Mouse (Mus musculus) hindbrain, embryonic 12.5 days (tissue): ENCODE measurements at regions not wholly inside any gene's neighbourhood (a gene's known extent, or its start where the extent isn't known, plus 50 kb on each side); places are given as distances from the start of the nearest gene placed in this dataset.
A peak's percentile ranks its signal among the peaks of the same experiment; 100 is the strongest.

ENCODE experiments used
- ATAC-seq: fragments of 200-750 bp; cut with Nextera tagmentation; 2 replicates; pipeline ENCODE4 v1.8.0; 2017; ENCODE audit warnings: moderate TSS enrichment; ENCODE audit not compliant: low FRiP score
- H3K27ac ChIP-seq: fragments of 300-500 bp; sonication (generic); 2 replicates; pipeline ENCODE4 v1.5.1; 2016; ENCODE audit warnings: mild to moderate bottlenecking
- H3K27me3 ChIP-seq: fragments of 300-500 bp; sonication (generic); 2 replicates; pipeline ENCODE4 v1.6.1; 2016; ENCODE audit warnings: mild to moderate bottlenecking
- H3K36me3 ChIP-seq: fragments of 300-500 bp; sonication (generic); 2 replicates; pipeline ENCODE4 v1.6.1; 2016; ENCODE audit warnings: mild to moderate bottlenecking
- H3K4me1 ChIP-seq: fragments of 300-500 bp; sonication (generic); 2 replicates; pipeline ENCODE4 v1.6.1; 2016
- H3K4me2 ChIP-seq: fragments of 300-500 bp; sonication (generic); replicated peaks from 2 replicates; pipeline ENCODE4 v1.6.1; 2016; ENCODE audit warnings: mild to moderate bottlenecking
- H3K4me3 ChIP-seq: fragments of 300-500 bp; sonication (generic); 2 replicates; pipeline ENCODE4 v1.5.1; 2016; ENCODE audit warnings: mild to moderate bottlenecking
- H3K9ac ChIP-seq: fragments of 300-500 bp; sonication (generic); 2 replicates; pipeline ENCODE4 v1.6.1; 2016; ENCODE audit warnings: mild to moderate bottlenecking, moderate library complexity
- H3K9me3 ChIP-seq: fragments of 300-500 bp; sonication (generic); replicated peaks from 2 replicates; pipeline ENCODE4 v1.6.1; 2016; ENCODE audit warnings: mild to moderate bottlenecking
- WGBS: fragments of 180-500 bp; shearing (Covaris S2); methylation state at CpG from one replicate; pipeline ENCODE4 v1.1.7; 2016; 5-methylcytosine and 5-hydroxymethylcytosine counted together

DNA sequence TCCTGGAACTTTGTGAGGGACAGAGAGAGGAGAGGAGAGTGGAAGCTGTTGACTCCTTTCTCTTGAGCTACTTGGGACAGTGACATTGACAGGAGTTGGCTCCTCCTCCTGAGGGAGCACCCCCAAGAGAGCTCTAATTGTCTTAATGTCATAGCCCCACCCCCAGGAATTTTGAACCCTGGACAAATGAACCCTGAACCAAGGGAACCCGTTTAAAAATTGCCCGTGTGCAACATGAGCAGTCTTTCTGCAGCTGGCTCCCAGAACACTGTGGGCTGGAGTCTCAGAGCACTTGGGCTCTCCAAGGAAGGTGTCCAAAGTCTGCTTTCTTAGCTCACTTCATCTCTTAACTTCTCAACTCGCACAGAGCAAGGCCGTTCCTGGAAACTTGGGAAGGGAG, 379.6 kb upstream of the Kazn start:
- Histone ChIP-seq H3K4me2 (no peak overlapping the region), H3K9me3 (no peaks in the 10 kb centered on the region), H3K4me1 (peaks cover 20% of the 10 kb centered on the region), H3K27ac (no peak overlapping the region), H3K36me3 (no peaks in the 10 kb centered on the region), H3K4me3 (no peak overlapping the region), H3K9ac (no peak overlapping the region), H3K27me3 (0 out of 2 replicates have a peak, but pooled peaks cover 2% of the 10 kb centered on the region)
- 17% methylated on average over 4 of the region's 4 CpGs for WGBS
- 0 out of 2 replicates have a peak, but pooled peaks have one; percentile 13 for ATAC-seq

DNA sequence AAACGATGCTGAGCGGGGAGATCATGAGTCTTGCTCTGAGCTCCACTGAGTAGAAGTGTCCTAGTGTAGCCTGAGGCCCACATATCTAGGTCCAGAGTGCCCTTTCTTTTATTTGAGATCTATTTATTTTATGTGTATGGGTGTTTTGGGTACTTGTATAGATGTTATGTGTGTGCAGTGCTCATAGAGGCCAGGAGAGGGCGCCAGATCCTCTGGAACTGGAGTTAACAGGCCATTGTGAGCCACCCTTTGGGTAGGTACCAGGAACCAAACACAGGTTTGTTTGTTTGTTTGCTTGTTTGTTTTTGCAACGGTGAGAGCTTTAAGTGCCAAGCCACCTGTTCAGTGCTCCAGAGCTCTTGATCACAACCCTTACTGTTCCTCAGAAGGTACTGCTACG, 378.5 kb upstream of the Kazn start:
- H3K27ac ChIP-seq, result no peak overlapping the region
- H3K27me3 ChIP-seq, result 0 out of 2 replicates have a peak, but pooled peaks cover 2% of the 10 kb centered on the region
- H3K9ac ChIP-seq, result no peak overlapping the region
- no peaks in the 10 kb centered on the region for H3K9me3 ChIP-seq
- H3K4me3 ChIP-seq, result no peak overlapping the region
- ATAC-seq, result no peak
- 63% methylated on average over 5 of the region's 5 CpGs for WGBS
- H3K36me3 ChIP-seq, result no peaks in the 10 kb centered on the region
- H3K4me2 ChIP-seq, result no peak overlapping the region
- peaks cover 18% of the 10 kb centered on the region for H3K4me1 ChIP-seq

DNA sequence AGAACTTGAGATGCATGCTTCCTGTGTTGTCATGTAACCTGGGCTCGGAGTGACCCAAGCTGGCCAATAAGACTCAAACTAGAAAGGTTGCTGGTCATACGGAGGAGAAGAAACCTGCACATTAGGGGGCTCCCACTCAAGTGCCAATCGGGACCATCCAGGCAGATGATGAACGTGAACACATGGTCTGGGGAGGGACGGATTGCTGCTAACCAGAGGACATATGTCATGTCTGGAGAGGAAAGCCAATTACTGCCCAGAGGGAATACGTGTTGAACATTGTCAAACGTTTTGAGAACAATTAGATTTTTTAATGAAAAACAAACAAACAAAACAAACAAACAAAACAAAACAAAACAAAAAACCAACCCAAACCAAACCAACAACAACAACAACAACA, 377.7 kb upstream of the Kazn start:
- H3K27ac ChIP-seq, result no peak overlapping the region
- H3K4me1 ChIP-seq, result peaks cover 10% of the 10 kb centered on the region
- H3K4me3 ChIP-seq, result no peak overlapping the region
- no peak overlapping the region for H3K4me2 ChIP-seq
- no peak for ATAC-seq
- H3K9me3 ChIP-seq, result no peaks in the 10 kb centered on the region
- 0 out of 2 replicates have a peak, but pooled peaks cover 2% of the 10 kb centered on the region for H3K27me3 ChIP-seq
- H3K36me3 ChIP-seq, result no peaks in the 10 kb centered on the region
- no peak overlapping the region for H3K9ac ChIP-seq
- WGBS, result 77% methylated on average over 7 of the region's 7 CpGs

DNA sequence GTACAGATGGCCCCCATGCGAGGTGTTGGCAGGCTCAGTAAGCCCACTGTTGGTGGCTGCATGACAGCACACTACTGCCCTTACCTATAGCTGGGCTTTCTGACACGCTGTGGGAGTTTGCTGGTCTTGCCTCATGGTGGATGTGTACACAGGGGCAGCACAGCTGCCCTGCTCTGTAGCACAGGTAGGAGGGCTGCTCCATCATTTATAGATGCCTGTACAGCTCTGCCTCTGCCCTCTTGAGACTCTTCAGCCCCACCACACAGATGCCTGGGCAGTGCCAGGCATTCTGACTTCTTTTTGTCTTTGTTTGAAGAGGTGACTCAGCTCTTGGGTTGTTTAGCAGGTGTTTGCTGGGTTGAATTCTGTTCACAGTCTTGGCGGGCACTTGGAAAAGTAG, 365.9 kb upstream of the Kazn start:
- Histone ChIP-seq H3K9me3 (no peaks in the 10 kb centered on the region), H3K4me1 (no peaks in the 10 kb centered on the region), H3K4me3 (no peak overlapping the region), H3K9ac (no peak overlapping the region), H3K36me3 (no peaks in the 10 kb centered on the region), H3K27me3 (no peaks in the 10 kb centered on the region), H3K4me2 (no peak overlapping the region), H3K27ac (no peak overlapping the region)
- ATAC-seq, result no peak
- 91% methylated on average over 3 of the region's 3 CpGs for WGBS

DNA sequence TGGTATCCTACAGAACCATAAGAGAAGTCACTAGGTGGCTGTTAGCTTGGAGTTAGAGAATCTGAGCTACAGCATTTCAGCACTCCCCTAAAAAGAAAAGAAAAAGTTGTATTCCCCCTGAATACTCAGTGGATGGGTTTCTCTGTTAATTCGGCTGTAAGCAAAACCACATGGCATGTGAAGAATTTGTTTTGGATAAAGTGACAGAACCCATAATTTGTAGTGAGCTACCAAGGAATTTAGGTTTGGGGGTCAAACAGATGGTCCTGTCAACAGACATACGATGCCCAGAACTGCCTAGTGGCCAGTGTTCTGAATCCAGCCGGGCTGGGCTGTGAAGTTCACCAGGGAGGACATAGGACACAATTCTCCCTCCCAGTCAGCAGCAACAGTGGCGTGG, 358.0 kb upstream of the Kazn start:
- ATAC-seq, result no peak
- Histone ChIP-seq H3K27me3 (no peaks in the 10 kb centered on the region), H3K4me2 (no peak overlapping the region), H3K4me1 (no peaks in the 10 kb centered on the region), H3K4me3 (no peak overlapping the region), H3K9me3 (no peaks in the 10 kb centered on the region), H3K9ac (no peak overlapping the region), H3K27ac (no peak overlapping the region), H3K36me3 (no peaks in the 10 kb centered on the region)
- 74% methylated on average over 4 of the region's 4 CpGs for WGBS

DNA sequence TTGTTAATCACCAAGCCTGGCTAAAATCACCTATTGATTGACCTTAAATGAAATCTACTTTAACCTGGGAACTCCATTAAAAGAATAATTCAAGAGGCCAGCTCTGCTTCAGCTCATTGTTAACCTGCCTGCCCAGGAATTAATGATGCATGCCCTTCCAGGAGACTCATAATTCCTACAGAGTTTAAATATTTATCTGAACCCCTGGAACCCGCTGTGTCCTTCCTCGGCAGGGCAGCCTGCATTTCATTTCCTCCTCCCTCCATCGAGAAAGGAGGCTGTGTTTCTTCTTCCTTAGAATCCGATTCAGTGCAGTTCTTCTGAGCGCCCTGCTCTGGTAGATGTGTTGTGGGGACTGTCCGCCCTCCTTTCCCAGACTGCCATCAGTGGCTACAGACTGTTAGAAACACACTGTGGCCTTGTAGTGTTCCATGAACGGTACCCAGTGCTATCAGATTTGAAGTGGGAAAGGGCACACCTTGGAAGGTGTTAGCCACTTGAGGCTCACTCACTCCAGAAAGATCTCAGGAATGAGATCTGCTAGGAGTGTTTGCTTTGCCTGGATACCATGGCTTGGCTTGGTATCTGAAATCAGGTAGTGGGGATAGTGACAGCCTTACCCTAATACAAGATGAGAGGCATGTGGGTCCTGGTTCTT, 350.0 kb upstream of the Kazn start:
- ATAC-seq, result peak; percentile 12; the same call in 1 of the 2 replicates
- Histone ChIP-seq H3K4me3 (no peak overlapping the region), H3K27ac (peak overlapping the region; percentile 80), H3K27me3 (no peaks in the 10 kb centered on the region), H3K4me1 (peaks cover 23% of the 10 kb centered on the region), H3K4me2 (0 out of 2 replicates have a peak overlapping the region, but pooled peaks have one; percentile 37), H3K9ac (no peak overlapping the region), H3K36me3 (no peaks in the 10 kb centered on the region), H3K9me3 (no peaks in the 10 kb centered on the region)
- 59% methylated on average over 7 of the region's 7 CpGs for WGBS

DNA sequence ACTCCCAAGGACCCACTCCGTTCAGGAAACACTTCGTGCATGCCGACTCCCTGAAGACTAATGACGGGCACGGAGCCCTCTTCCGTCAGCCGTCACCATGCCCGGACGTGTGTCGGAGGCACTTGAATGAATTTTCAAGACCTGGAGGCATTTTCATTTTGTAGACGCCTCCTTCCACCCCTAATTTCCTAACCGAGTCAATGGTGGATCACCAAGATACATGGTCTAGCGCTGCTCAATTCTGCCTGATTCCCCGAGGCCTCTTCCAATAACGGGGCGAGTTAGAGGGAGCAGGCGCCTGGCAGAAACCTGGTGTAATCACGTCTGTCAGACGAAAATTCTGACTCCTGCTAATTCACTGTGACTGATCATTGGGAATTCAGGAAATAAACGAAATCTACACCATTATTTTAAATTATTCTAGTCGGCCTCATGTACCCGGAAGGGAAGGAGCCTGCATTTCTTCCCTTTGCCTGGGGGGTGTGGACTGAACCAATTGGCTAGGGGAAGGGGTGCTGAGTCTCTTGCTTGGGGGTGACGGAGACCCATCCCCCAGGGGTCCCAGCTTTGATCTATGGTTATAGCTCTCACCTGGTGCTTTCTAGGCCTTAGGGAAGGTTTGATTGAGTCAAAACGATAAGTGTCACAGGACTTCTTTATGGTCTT, 349.4 kb upstream of the Kazn start:
- Histone ChIP-seq H3K9ac (no peak overlapping the region), H3K27me3 (no peaks in the 10 kb centered on the region)
- ATAC-seq, result peak; percentile 77

DNA sequence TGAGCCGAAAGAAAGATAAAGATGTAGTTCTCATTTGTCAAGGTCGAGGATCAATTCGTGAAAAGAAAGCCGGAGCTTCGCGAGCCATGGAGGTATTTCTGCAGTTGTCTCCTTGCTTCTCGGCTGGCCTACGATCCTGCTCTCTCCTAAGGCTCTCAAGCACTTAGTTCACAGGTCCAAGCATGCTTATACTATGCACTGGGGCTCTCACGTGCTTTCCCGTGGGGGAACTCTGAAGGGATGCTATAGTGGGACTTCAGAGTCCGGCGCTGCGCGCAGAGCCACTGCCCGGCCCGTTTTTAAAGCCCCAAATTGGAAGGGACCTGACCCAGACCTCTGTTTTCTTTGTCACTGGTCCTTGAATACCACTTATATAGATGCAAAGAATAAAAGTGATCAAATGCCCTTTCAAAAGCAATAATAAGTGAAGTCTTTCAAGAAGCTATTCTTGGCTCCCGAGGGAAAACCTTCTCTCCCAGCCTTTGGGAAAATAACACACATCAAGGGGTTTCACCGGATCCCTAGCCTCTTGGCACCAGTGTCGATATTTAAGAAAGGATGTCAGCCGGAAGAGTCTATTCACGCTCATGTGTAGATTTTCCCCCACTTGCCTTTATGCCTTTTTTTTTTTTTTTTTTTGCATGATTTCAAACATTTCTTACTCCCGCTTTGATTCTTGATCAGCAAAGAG, 348.3 kb upstream of the Kazn start:
- Histone ChIP-seq H3K4me1 (peaks cover 23% of the 10 kb centered on the region), H3K9ac (no peak overlapping the region), H3K27me3 (no peaks in the 10 kb centered on the region), H3K27ac (peak overlapping the region; percentile 80), H3K4me2 (no peak overlapping the region), H3K4me3 (no peak overlapping the region), H3K9me3 (no peaks in the 10 kb centered on the region), H3K36me3 (no peaks in the 10 kb centered on the region)
- ATAC-seq, result no peak
- 62% methylated on average over 22 of the region's 22 CpGs for WGBS

More for the DNA sequence above, 349.4 kb upstream of the Kazn start:
- WGBS, result 48% methylated on average over 24 of the region's 24 CpGs
- H3K27ac ChIP-seq, result peak overlapping the region; percentile 80
- H3K9me3 ChIP-seq, result no peaks in the 10 kb centered on the region
- H3K36me3 ChIP-seq, result no peaks in the 10 kb centered on the region
- peaks cover 23% of the 10 kb centered on the region for H3K4me1 ChIP-seq
- H3K4me2 ChIP-seq, result peak overlapping the region; percentile 37
- H3K4me3 ChIP-seq, result no peak overlapping the region

DNA sequence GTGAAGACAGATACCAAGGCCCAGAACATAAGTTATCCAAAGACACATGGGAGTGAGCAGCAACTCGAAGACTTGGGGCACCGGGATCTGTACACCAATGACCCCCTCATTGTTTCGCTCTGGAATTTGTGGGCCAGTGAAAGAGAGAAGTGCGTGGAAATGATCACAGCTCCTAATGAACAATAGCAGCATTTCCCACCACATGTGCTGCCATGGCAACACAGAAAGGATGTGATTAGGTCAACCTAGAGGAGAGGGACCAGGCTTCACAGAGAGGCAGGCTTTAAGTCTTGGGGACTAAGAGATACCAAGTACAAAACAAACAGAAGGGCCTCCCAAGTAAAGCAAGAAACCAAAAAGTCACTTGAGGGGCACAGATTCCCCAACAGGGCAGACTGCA, 339.3 kb upstream of the Kazn start:
- Histone ChIP-seq H3K4me3 (no peak overlapping the region), H3K9me3 (no peaks in the 10 kb centered on the region), H3K4me1 (peaks cover 21% of the 10 kb centered on the region), H3K36me3 (no peaks in the 10 kb centered on the region), H3K27me3 (no peaks in the 10 kb centered on the region), H3K9ac (no peak overlapping the region), H3K27ac (no peak overlapping the region), H3K4me2 (no peak overlapping the region)
- 35% methylated on average over 4 of the region's 4 CpGs for WGBS
- no peak for ATAC-seq

DNA sequence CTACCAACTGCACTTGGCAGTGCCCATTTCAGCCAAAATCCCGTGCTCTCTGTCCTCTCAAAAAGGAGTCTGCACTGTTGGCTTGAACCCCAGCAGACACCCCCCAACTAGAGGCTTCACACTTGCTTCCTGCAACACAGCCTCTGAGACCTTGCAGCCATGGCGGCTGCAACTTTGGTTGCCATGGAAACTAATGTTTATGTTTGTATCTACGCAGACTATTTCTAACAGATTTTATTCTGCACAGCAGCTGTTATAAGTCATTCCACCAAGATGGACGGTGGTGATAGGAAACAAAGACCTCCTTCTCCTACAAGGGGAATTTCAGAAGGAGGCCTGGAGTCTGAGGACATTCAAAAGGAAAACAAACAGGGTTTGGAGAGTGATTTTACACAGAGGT, 338.3 kb upstream of the Kazn start:
- H3K9me3 ChIP-seq, result no peaks in the 10 kb centered on the region
- H3K27me3 ChIP-seq, result no peaks in the 10 kb centered on the region
- H3K36me3 ChIP-seq, result no peaks in the 10 kb centered on the region
- no peak overlapping the region for H3K9ac ChIP-seq
- ATAC-seq, result no peak
- H3K4me3 ChIP-seq, result no peak overlapping the region
- no peak overlapping the region for H3K4me2 ChIP-seq
- H3K27ac ChIP-seq, result no peak overlapping the region
- 36% methylated on average over 4 of the region's 4 CpGs for WGBS
- H3K4me1 ChIP-seq, result peaks cover 21% of the 10 kb centered on the region

DNA sequence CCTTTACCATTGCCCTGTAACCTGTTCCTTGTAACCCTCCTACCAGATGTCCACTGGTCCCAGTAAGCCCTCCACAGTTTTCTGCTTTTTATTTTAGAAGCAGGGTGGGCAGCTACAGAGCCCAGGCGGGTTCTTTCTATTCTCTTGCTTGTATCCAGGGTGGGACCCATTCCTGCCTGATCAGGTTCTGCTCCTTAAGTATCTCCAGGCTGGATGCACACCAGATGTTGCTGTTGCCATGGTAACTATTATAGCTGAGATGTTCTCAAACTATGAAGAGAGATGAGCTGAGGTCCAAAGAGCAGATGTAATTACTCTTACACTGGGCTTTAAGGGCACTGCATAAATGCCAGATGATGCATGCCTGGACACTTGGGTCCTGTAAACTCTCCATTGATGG, 335.3 kb upstream of the Kazn start:
- H3K4me2 ChIP-seq, result no peak overlapping the region
- no peak for ATAC-seq
- peaks cover 21% of the 10 kb centered on the region for H3K4me1 ChIP-seq
- H3K27ac ChIP-seq, result no peak overlapping the region
- no peak overlapping the region for H3K9ac ChIP-seq
- H3K36me3 ChIP-seq, result no peaks in the 10 kb centered on the region
- no peak overlapping the region for H3K4me3 ChIP-seq
- WGBS, result 40% methylated on average over 1 of the region's 1 CpGs
- no peaks in the 10 kb centered on the region for H3K27me3 ChIP-seq
- no peaks in the 10 kb centered on the region for H3K9me3 ChIP-seq

DNA sequence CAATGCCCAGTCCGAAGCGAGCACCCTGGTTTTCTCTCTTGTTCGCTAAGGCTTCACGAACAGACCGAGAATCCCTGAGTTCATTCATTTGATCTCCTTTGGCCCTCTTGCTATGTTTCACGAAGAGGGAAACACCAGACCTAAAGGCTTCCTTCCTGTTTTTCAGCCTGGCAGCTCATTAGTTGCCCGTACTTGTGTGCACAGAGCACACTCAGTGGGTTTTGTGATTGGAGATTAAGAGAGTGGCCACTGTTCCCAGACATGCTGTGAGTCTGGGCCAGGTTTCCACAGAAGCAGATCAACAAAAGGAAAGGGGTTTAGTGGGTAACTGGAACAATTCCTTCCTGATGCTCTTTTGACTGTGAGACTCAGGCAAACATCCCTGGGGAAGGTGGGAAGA, 331.5 kb upstream of the Kazn start:
- Histone ChIP-seq H3K27ac (no peak overlapping the region), H3K36me3 (no peaks in the 10 kb centered on the region), H3K4me1 (peaks cover 2% of the 10 kb centered on the region; the same call in 1 of the 2 replicates), H3K9ac (no peak overlapping the region), H3K4me2 (no peak overlapping the region), H3K4me3 (no peak overlapping the region), H3K9me3 (no peaks in the 10 kb centered on the region), H3K27me3 (no peaks in the 10 kb centered on the region)
- no peak for ATAC-seq
- WGBS, result 82% methylated on average over 7 of the region's 7 CpGs
